Mouse (Mus musculus) brain, embryonic 14.5 days (tissue): ENCODE data around the gene Lefty2.

ENCODE experiments used
- CTCF ChIP-seq: fragments of 200-500 bp; IDR thresholded peaks from 2 replicates; pipeline ENCODE4 v1.5.1; 2012; ENCODE audit warnings: inconsistent platforms, mild to moderate bottlenecking, moderate library complexity, borderline replicate concordance; ENCODE audit not compliant: insufficient read depth, insufficient read length; ENCODE audit errors: extremely low read depth
- POLR2A ChIP-seq: fragments of 200-500 bp; IDR thresholded peaks from 2 replicates; pipeline ENCODE4 v1.6.1; 2012; ENCODE audit warnings: mild to moderate bottlenecking, inconsistent platforms, borderline replicate concordance; ENCODE audit not compliant: poor library complexity, insufficient read depth, insufficient read length, severe bottlenecking; ENCODE audit errors: extremely low read depth

GRCm38 (mm10) chr1:180942166-180943031, 49.5 kb downstream of the Lefty2 start, which contains the start of gene Tmem63a:
- no peak for TF ChIP-seq POLR2A
- TF ChIP-seq CTCF: no peak
